Mouse (Mus musculus): ENCODE data around the gene Gm9857.

GRCm38 (mm10) chr3:108986534-108986933, 46.3 kb upstream of the Gm9857 start:
- TF ChIP-seq POLR2A (IDR thresholded peaks at IDR 0.05; ENCODE audit: insufficient read depth, low read depth, low read length), result no peak
- TF ChIP-seq CTCF (IDR thresholded peaks at IDR 0.05; ENCODE audit: insufficient read depth, low read depth, low read length), result no peak

Measured in olfactory bulb, adult 2 months (tissue).